Mouse (Mus musculus): ENCODE data around the gene Sptlc2.
A peak's percentile ranks its signal among the peaks of the same experiment; 100 is the strongest.
"Not testable (repeated sequence)": the region's sequence is repeated elsewhere in the genome, so short reads cannot be mapped to it uniquely, and the experiment has no call there.

Gene Sptlc2

DNA sequence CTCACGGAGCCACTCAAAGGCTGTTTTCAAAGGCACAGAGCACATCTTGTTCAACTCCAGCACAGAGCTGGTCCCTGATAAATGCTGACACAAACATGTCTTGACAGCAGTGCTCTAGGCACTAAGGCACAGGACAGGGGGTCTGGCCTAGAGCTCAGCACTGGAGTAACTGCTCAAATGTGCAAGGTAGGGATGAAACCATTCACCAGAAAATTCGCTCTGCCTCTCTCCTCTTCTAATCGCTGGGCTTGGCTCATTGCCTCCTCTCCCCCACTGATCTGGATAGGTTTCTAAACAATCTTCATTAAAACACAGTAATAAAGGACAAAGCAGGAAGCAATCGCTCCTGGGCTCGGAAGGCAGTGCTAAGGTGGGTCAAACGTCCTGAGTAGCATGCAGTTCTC, 57.1 kb downstream of the Sptlc2 start:
- no peak for DNase-seq (ENCODE audit: low read depth)

DNA sequence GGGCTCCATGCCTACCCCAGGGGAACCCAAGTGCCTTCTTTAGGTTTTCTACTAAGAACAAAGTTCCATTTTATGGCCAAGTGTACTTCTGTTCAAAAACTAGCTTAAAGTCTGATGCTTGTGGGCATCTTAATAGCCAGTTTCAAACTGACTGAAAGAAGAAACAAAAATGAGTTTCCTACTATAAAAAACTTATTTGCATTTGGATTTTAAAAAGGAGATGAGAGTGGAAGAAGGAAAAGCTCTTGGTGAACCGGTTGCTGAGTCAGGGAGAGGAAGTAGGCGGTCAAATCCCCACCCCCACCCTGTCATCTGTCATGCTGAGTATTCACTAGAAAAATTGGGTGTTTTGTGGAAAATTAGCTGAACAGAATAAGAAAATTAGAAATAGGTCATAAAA, 57.9 kb downstream of the Sptlc2 start:
- no peak for DNase-seq (ENCODE audit: low read depth)

DNA sequence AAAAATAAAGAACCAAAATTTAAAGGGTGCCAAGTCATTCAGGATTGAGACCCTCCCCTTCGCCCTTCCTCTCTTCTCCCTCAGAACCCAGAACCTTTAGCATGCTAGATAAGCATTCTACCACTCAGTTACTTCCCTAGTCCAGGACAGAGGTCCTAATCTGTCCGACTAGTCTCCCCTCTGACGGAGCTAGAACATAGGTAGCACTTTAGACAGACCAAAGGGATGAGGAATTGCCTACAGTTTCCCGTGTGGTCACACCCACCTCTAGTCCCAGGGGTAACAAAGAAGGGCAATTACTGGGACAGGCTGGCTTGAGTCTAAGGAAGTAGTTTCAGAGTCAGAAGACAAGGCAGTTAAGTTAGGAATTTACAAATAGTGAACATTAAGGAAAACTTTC, 60.1 kb downstream of the Sptlc2 start:
- no peak for DNase-seq (ENCODE audit: low read depth)

GRCm38 (mm10) chr12:87327610-87328009, 60.5 kb downstream of the Sptlc2 start:
- no peak for DNase-seq (ENCODE audit: low read depth)

- no peak for DNase-seq (ENCODE audit: low read depth)
Measured at GRCm38 (mm10) chr12:87325452-87325851, 62.7 kb downstream of the Sptlc2 start.

DNA sequence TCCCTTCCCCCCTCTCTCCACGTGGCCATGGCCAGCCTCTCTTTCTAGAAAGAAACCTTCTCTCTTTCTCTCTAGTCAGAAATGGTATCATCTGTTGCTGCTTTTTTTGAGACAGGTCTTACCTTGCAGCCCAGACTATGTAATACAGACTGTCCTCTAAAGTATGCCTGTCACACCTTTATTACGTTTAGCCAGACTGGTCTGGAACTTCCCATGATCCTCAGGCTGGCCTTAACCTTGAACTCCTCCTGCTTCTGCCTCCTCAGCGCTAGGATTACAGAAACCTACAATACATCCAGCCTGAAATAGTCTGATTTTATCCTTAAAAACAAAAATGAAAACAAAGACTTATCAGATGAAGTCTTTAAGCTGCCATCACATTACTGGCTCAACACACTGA, 68.9 kb downstream of the Sptlc2 start:
- no peak for DNase-seq (ENCODE audit: low read depth)

DNA sequence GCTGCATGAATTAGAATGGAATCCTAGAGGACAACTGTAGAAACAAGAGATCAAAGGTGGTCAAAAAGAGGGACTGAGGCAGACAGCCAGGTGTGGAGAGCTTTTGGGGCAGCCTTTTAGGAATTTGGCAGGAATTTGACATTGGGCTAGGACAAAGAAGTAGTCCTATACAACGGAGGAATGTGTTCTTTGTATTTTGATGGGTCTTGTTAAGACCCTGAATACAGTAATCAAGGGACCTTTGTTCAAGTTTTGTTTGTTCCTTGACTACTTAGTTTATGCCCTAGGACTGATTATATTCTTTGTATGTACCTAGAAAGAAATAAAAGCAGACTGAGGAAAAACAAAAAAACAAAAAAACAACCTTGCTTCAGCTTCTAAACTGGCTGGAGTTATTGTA, 70.2 kb downstream of the Sptlc2 start:
- DNase-seq (ENCODE audit: low read depth): no peak

- no peak for DNase-seq (ENCODE audit: low read depth)
Measured at GRCm38 (mm10) chr12:87313098-87313497, 75.1 kb downstream of the Sptlc2 start.

GRCm38 (mm10) chr12:87306584-87306844, 81.6 kb downstream of the Sptlc2 start:
- DNase-seq (ENCODE audit: low read depth): not testable (repeated sequence)

DNA sequence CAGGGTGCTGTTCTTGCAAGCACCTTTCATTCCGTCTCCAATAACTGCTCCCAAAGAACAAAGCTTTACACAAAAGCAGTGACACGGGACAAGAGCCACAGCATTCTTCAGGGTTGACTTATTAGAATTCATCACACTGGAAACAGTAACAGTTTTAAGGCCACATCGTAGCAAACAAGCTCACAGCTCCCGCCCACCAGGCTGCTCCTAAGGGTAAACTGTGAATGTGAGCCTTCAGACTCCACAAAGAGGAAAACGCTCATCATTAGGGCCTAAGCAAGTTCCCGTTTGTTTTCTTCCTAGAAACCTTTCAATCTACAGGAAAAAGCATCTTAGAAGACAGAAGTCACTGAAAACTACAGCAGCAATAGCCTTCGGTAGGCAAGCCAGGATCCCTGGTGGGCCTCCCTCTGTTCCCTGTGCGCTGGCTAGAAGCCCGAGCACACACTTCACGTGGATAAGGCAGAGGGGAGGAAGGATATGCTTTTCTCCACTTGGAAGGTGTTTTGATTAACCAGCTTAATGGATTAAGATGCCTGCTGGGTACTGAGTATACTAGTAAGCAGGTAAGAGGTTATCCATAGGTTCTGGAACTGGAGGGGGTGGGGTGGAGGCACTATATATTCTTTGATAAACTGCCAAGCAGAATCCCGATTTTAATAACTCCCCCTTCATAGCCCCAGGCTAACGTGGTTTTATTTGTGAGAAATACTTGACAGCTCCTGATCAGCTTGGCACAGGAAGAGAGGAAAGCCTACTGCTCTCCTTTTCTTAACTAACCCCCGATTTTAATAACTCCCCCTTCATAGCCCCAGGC, 82.2 kb downstream of the Sptlc2 start:
- no peak for DNase-seq (ENCODE audit: low read depth)

DNA sequence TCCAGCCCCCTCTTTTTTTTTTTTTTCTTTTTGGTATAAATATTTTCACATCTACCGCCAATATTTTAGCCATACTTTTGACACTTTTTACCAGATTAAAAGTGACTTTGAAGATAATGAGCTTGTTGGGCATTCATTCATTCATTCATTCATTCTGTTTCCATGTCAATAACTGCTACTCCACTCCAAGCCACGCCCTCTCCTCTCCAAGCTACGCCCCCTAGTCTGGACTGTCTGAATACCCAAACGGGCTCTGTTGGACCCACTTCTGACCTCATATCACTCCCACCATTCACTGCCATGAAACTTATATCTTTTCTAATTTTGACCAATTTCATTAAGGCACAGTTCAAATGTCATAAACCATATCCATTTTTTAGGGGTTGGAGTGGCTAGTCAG, 87.0 kb downstream of the Sptlc2 start:
- DNase-seq (ENCODE audit: low read depth): no peak

DNA sequence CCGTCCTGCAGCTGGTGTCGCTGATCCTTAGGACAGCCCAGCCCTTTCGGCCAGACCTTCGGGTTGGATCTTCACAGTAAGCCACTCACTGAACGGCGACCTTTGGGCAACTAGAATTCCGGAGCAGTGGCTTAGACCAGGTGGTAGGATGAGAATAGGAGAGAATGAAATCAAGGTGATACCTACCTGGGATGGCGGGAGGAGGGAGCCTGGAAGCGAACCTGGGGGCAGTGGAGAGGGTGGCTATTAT, 87.8 kb downstream of the Sptlc2 start:
- no peak for DNase-seq (ENCODE audit: low read depth)

DNA sequence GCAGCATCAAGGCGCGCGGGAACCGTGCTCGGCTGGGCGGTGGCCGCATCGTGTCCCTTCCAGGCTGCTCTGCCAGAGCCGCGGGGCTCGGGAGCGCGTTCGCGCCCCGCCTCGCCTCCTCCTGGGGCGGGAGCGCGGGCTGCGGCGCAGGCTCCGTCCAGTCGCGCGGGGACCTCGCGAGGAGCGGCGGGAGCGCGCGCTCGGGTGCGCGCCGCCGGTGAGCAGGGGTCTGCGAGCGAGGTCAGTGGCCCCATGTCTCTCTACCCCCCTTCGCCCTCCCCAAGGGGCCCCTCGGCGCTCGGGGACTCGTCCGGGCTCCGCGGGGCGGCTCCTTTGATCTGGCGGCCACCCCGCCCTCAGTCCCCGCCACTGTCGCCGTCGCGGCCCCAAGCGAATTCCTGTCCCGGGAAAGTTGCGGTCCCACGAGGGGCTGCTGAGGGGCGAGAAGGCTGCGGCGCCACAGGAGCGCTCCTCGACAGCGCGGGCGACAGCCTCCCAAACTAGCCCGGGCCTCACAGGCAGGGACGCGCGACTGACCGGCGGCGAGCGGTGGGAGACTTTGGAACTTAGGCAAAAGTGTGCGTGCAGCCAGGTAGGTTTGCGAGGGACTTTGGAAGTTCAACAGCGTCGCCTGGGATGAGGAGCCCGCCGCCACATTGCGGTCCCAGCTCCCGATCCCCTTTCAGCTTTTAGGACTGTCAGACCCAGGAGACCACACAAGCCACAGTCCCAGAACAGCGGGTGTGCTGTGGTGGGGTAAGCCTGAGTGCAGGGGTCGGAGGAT, 88.3 kb downstream of the Sptlc2 start, which contains the start of gene Ism2:
Gene Ism2, minus strand, starts transcription at position 49 of the 784 bp plus-strand sequence.
- peak; percentile 23 for DNase-seq (ENCODE audit: low read depth)

GRCm38 (mm10) chr12:87299037-87299656, 89.0 kb downstream of the Sptlc2 start:
- no peak for DNase-seq (ENCODE audit: low read depth)

DNA sequence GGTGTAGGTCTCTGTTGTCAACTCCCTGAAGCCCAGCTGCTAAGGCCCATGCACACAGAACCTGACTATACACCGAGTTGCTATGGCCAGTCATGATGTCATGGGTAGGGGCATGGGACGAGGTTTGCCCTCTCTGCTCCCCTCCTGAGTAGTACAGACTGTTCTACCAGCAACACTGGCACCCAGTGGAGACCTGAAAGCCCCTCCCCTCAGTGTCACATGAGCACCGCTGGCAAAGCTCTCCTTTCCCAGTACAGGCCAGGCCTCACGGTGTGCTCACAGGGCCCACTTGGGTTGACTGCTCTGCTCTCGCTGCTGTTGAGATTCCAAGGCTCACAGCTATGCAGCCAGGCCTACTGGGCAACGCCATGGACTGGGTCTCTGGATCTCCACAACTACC, 94.2 kb downstream of the Sptlc2 start:
- DNase-seq (ENCODE audit: low read depth): peak; percentile 35

DNA sequence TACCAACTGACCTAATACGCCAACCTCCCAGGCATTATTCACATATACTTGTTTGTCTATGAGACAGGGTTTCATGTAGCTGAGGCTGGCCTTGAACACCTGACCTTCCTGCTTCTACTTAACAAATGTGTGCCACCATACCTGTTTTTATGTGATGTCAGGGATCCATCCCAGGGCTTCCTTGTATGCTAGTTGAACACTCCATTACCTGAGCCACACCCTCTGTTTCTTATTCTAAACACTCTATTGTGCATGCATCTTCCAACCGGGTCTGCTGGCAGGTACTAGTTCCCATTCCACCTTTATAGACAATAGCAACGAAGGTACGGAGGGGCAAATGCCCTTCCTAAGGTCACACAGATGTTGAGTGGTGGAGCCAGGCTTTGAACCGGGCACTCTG, 99.1 kb downstream of the Sptlc2 start:
- no peak for DNase-seq (ENCODE audit: low read depth)

- peak; percentile 62 for DNase-seq (ENCODE audit: low read depth)
Measured at GRCm38 (mm10) chr12:87284726-87285125, 103.4 kb downstream of the Sptlc2 start.

GRCm38 (mm10) chr12:87284268-87284667, 103.9 kb downstream of the Sptlc2 start:
- DNase-seq (ENCODE audit: low read depth): peak; percentile 43

DNA sequence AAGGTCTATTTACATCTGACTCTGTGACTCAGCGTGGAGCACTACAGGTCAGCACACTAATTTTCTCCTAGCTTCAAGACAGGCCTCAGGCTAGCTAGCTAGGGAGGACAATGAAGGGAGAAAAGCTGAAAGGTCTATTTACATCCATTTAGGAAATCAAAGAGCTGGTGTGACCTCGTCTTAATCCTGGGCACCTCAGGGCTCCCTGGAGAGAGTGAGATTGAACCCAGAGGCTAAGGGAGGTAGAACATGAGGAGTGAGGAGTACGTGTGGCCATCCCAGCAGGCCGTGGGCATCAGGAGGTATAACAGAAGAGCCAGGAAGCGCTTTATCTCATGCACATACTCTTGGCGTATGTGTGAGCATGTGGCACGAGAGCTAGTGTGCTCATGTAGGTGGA, 104.4 kb downstream of the Sptlc2 start:
- peak; percentile 47 for DNase-seq (ENCODE audit: low read depth)

- DNase-seq (ENCODE audit: low read depth): no peak
Measured at GRCm38 (mm10) chr12:87282743-87283142, 105.4 kb downstream of the Sptlc2 start.

GRCm38 (mm10) chr12:87281766-87282165, 106.4 kb downstream of the Sptlc2 start:
- no peak for DNase-seq (ENCODE audit: low read depth)

GRCm38 (mm10) chr12:87279879-87280278, 108.3 kb downstream of the Sptlc2 start:
- DNase-seq (ENCODE audit: low read depth): no peak

DNA sequence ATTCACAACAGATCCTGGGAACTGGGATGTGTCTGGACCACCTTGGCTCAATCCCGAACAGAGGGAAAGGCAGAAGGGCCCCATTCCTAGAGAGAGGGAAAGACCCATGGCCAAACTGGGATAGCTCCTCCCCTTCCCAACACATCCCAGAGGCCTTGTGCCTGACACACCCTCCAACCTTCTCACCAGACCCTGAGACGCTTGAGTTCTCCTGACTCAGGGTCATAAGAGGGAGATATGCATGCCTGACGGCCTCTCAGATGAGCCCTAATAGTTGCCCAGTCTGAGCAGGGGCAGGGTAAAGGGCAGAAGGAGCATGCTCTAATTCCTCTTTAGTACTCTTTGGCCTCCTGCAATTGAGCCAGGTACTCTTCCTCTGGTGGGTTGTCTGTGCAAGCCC, 108.8 kb downstream of the Sptlc2 start:
- DNase-seq (ENCODE audit: low read depth): no peak
